Mouse (Mus musculus): ENCODE measurements around the gene Ldhd.

DNA sequence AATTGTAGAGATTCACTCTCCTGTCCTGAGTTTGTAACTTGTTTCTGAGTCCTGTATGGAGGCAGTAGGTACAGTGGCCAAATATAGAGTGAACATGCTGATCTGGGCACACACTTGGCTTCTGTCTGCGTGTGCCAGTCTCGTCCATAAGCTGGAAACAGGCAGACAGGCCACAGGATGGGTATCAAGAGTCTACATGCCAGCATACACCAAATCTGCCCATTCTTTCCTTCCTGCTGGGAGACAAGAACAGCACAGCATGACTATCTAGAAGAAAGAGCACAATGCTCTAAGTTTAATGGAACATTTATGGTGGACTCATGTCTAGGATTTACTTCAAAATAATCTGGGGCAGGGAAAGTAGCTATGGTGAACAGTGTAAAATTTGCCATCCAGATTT, 35.2 kb downstream of the Ldhd start:
- TF ChIP-seq CTCF (IDR thresholded peaks at IDR 0.05; ENCODE audit: borderline replicate concordance, extremely low read depth, insufficient read depth, insufficient read length), result no peak
- TF ChIP-seq POLR2A (IDR thresholded peaks at IDR 0.05; ENCODE audit: borderline replicate concordance, extremely low read depth, insufficient read depth, insufficient read length, poor library complexity, severe bottlenecking), result no peak
